Mouse (Mus musculus): Measurements from ENCODE around the gene Ceacam1.

DNA sequence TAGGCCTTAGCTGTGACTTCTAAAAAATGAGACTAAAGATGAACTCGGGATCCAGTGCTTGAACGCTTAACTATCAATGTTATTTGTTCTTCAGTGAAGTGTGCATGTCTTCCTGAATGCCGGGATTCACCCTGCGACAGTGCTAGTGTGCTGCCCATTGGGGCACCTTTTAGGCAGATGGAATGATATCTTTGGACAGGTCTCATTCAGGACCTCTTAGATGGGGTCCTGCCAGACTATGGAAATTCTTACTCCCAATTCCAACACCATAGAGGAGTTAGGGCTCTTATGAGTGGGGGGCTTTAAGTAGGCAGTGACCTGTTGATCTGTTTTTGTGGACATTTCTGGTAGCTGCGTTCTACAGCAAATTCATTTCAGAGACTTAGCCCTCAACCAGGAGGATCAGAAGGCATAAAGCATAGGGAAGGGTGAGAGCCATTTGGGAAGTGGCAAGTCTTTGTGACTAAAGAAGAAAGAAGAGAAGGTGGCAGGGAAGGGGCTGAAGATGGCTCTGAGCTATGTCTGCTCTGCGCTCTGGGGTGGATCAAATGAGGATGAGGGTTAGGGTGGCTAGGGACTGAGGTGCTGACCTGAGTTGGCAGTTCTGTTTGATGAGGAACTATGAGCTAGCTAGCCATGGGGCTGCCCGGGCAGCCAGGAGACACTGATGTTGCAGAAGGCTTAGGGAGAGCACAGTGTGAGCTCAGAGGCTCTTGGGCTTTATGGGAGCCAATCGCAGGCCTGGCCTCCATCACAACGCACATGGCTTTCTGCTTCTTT lies 43.4 kb downstream of the Ceacam1 start:
- TF ChIP-seq GATA1 (IDR thresholded peaks at IDR 0.05; ENCODE audit: borderline replicate concordance, low read length), result no peak
- no peak for TF ChIP-seq FLI1 (IDR thresholded peaks at IDR 0.05; ENCODE audit: low read length)

Data from megakaryocyte, embryonic 14.5 days (primary cell).